Mouse (Mus musculus) midbrain, embryonic 16.5 days (tissue): ENCODE measurements at regions not wholly inside any gene's neighbourhood (a gene's known extent, or its start where the extent isn't known, plus 50 kb on each side); places are given as distances from the start of the nearest gene placed in this dataset.

Experiments
- ATAC-seq: fragments of 200-750 bp; cut with Nextera tagmentation; 2 replicates; pipeline ENCODE4 v1.8.0; 2017; ENCODE audit warnings: moderate TSS enrichment
- H3K27ac ChIP-seq: fragments of 300-500 bp; sonication (generic); 2 replicates; pipeline ENCODE4 v1.5.1; 2014; ENCODE audit warnings: mild to moderate bottlenecking, low read length, mixed read lengths
- H3K27me3 ChIP-seq: fragments of 300-500 bp; sonication (generic); 2 replicates; pipeline ENCODE4 v1.6.1; 2014; ENCODE audit warnings: low read depth, low read length, mixed read lengths; ENCODE audit not compliant: control insufficient read depth, insufficient read depth
- H3K36me3 ChIP-seq: fragments of 300-500 bp; sonication (generic); 2 replicates; pipeline ENCODE4 v1.6.1; 2014; ENCODE audit warnings: mild to moderate bottlenecking, low read length, moderate library complexity, mixed read lengths; ENCODE audit not compliant: control insufficient read depth, insufficient read depth
- H3K4me1 ChIP-seq: fragments of 300-500 bp; sonication (generic); 2 replicates; pipeline ENCODE4 v1.6.1; 2014; ENCODE audit warnings: mild to moderate bottlenecking, low read length, mixed read lengths; ENCODE audit not compliant: control insufficient read depth, insufficient read depth
- H3K4me2 ChIP-seq: fragments of 300-500 bp; sonication (generic); 2 replicates; pipeline ENCODE4 v1.6.1; 2014; ENCODE audit warnings: mild to moderate bottlenecking, low read length, mixed read lengths
- H3K4me3 ChIP-seq: fragments of 300-500 bp; sonication (generic); 2 replicates; pipeline ENCODE4 v1.5.1; 2014; ENCODE audit warnings: low read depth, mild to moderate bottlenecking, low read length, moderate library complexity, mixed read lengths
- H3K9ac ChIP-seq: fragments of 300-500 bp; sonication (generic); 2 replicates; pipeline ENCODE4 v1.6.1; 2014; ENCODE audit warnings: low read depth, low read length, mixed read lengths
- H3K9me3 ChIP-seq: fragments of 300-500 bp; sonication (generic); replicated peaks from 2 replicates; pipeline ENCODE4 v1.6.1; 2014; ENCODE audit warnings: mild to moderate bottlenecking, low read length, mixed read lengths; ENCODE audit not compliant: control insufficient read depth, poor library complexity, severe bottlenecking
- WGBS: fragments of 180-500 bp; shearing (Covaris S2); extraction: QIAGEN DNeasy Blood & Tissue Kit; methylation state at CpG from one replicate; pipeline ENCODE4 v1.1.7; 2014; 5-methylcytosine and 5-hydroxymethylcytosine counted together

- H3K9me3 ChIP-seq = no peaks in the 10 kb centered on the region
- no peak overlapping the region for H3K27ac ChIP-seq
- H3K27me3 ChIP-seq = no peaks in the 10 kb centered on the region
- H3K9ac ChIP-seq = no peak overlapping the region
- WGBS = 32% methylated on average over 10 of the region's 10 CpGs
- no peak overlapping the region for H3K4me2 ChIP-seq
- H3K4me3 ChIP-seq = no peak overlapping the region
- no peaks in the 10 kb centered on the region for H3K4me1 ChIP-seq
- no peaks in the 10 kb centered on the region for H3K36me3 ChIP-seq
- ATAC-seq = no peak
These were observed 139.8 kb downstream of the Icos start for GRCm38 (mm10) chr1:61117535-61117934.

DNA sequence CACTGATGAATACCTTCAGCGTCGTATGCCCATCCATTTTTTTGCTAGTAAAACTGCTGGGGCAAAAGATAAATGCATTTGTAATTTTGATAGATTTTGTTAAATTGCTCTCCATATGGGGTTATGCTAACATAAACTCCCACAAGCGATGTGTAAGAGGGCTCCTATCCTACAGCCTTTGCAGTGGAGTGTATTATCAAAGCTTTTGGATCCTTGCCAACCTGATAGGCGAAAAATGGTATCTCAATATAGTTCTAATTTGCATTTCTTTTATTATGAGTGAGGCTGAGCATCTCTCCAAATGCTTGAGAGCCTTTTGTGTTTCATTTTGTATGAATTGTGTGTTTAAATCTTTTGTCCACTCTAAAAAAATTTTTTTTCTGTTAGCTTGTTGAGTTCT lies 140.3 kb downstream of the Icos start:
- 42% methylated on average over 4 of the region's 4 CpGs for WGBS
- Histone ChIP-seq H3K36me3 (no peaks in the 10 kb centered on the region), H3K9me3 (no peaks in the 10 kb centered on the region), H3K27me3 (no peaks in the 10 kb centered on the region), H3K27ac (no peak overlapping the region), H3K4me2 (no peak overlapping the region), H3K9ac (no peak overlapping the region), H3K4me1 (no peaks in the 10 kb centered on the region), H3K4me3 (no peak overlapping the region)
- ATAC-seq = no peak

DNA sequence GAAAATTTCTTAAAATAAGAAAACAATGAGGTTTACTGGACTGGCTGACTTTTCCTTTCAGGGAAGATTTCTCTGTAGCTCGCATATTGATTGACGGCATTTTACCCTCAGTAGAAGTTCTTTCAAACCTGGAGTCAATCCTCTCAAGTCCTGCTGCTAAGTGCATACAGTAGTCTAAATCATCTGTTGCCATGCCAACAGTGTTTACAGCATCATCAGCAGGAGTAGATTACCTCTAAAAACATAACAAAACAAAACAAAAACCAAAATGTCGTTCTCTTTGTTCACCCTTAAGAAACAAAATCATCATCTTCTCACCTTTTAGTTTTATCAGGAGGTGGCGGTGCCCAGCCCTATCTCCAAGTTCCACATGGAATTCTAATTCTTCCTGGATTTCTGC lies 143.8 kb downstream of the Icos start:
- Histone ChIP-seq H3K27me3 (no peaks in the 10 kb centered on the region), H3K4me3 (no peak overlapping the region), H3K4me1 (no peaks in the 10 kb centered on the region), H3K9ac (no peak overlapping the region), H3K27ac (no peak overlapping the region), H3K9me3 (no peaks in the 10 kb centered on the region), H3K4me2 (no peak overlapping the region), H3K36me3 (no peaks in the 10 kb centered on the region)
- ATAC-seq = no peak
- WGBS = 55% methylated on average over 4 of the region's 4 CpGs

- Histone ChIP-seq H3K4me2 (no peak overlapping the region), H3K4me1 (peaks cover 2% of the 10 kb centered on the region; the same call in 1 of the 2 replicates), H3K9ac (no peak overlapping the region), H3K27ac (no peak overlapping the region), H3K27me3 (no peaks in the 10 kb centered on the region), H3K4me3 (no peak overlapping the region), H3K36me3 (no peaks in the 10 kb centered on the region), H3K9me3 (no peaks in the 10 kb centered on the region)
- 91% methylated on average over 2 of the region's 2 CpGs for WGBS
- no peak for ATAC-seq
These were observed 147.4 kb downstream of the Icos start for GRCm38 (mm10) chr1:61125127-61125526.

- WGBS = 63% methylated on average over 9 of the region's 9 CpGs
- no peak for ATAC-seq
- no peaks in the 10 kb centered on the region for H3K27me3 ChIP-seq
- no peak overlapping the region for H3K27ac ChIP-seq
- H3K9ac ChIP-seq = no peak overlapping the region
- H3K4me3 ChIP-seq = no peak overlapping the region
- no peaks in the 10 kb centered on the region for H3K9me3 ChIP-seq
- no peaks in the 10 kb centered on the region for H3K36me3 ChIP-seq
- peaks cover 15% of the 10 kb centered on the region for H3K4me1 ChIP-seq
- no peak overlapping the region for H3K4me2 ChIP-seq
These were observed 158.1 kb downstream of the Icos start for GRCm38 (mm10) chr1:61135597-61136545.

DNA sequence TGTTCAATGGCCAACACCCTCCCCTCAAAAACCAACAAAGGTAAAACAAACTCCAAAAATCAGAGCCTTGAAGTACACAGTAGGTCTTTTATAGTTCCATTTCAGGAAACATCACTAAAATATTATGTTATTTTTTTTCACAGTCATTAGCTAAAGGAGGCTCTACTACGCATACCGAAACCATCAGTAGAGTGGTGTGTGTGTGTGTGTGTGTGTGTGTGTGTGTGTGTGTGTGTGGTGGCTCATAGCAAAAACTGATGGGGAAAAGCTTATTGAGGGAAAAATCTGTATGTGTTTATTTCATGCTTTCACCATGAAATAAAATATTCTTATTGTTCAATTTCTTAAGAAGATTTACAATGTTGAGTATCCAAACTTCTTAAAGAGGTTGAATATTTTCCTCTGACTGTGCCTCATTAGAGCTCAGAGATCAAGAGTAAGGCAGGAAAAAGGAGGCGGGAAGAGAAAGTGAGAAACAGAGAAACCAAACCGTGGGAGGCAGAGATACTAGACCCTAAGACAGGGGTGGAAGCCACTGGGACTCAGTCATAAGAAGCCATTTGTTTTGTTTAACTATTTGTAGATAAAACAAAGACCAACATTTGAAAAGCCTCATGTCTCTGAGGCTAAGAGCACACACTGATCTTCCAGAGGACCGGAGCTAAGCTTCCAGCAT lies 159.6 kb downstream of the Icos start:
- Histone ChIP-seq H3K4me2 (no peak overlapping the region), H3K4me1 (peaks cover 15% of the 10 kb centered on the region), H3K9ac (no peak overlapping the region), H3K4me3 (no peak overlapping the region), H3K9me3 (no peaks in the 10 kb centered on the region), H3K27me3 (no peaks in the 10 kb centered on the region), H3K27ac (0 out of 2 replicates have a peak overlapping the region, but pooled peaks have one; percentile 6), H3K36me3 (no peaks in the 10 kb centered on the region)
- ATAC-seq = no peak
- 62% methylated on average over 5 of the region's 5 CpGs for WGBS

- no peaks in the 10 kb centered on the region for H3K9me3 ChIP-seq
- no peak overlapping the region for H3K9ac ChIP-seq
- H3K27ac ChIP-seq = 0 out of 2 replicates have a peak overlapping the region, but pooled peaks have one; percentile 6
- H3K4me1 ChIP-seq = peaks cover 19% of the 10 kb centered on the region
- no peak overlapping the region for H3K4me3 ChIP-seq
- no peak overlapping the region for H3K4me2 ChIP-seq
- WGBS = 79% methylated on average over 11 of the region's 11 CpGs
- no peak for ATAC-seq
- H3K36me3 ChIP-seq = no peaks in the 10 kb centered on the region
- no peaks in the 10 kb centered on the region for H3K27me3 ChIP-seq
These were observed 160.2 kb downstream of the Icos start for GRCm38 (mm10) chr1:61137954-61138353.

GRCm38 (mm10) chr1:61139291-61139983 lies 161.7 kb downstream of the Icos start:
- Histone ChIP-seq H3K4me1 (peaks cover 32% of the 10 kb centered on the region), H3K36me3 (no peaks in the 10 kb centered on the region), H3K4me3 (peak overlapping the region; percentile 13; the same call in 1 of the 2 replicates), H3K9ac (peak overlapping the region; percentile 23), H3K27me3 (no peaks in the 10 kb centered on the region), H3K4me2 (peak overlapping the region; percentile 44), H3K9me3 (no peaks in the 10 kb centered on the region), H3K27ac (peak overlapping the region; percentile 9)
- ATAC-seq = peak; percentile 54; the same call in 1 of the 2 replicates
- under 1% methylated on average over 15 of the region's 15 CpGs for WGBS
